Mouse (Mus musculus) liver, adult 2 months (tissue): ENCODE results near the gene Rad51b. TPM values are rescaled to one million over a fixed set of nuclear protein-coding genes. Genes with fewer than 3 reads are reported as not detected.

ENCODE experiments used
- DNase-seq: peaks from one replicate; pipeline ENCODE4 v3.0.0-alpha.2; 2011; ENCODE audit warnings: low read depth, low spot score; ENCODE audit errors: extremely low read depth
- H3K27ac ChIP-seq: fragments of 200-500 bp; replicated peaks from 2 replicates; pipeline ENCODE4 v1.5.1; 2012; ENCODE audit warnings: low read depth, mild to moderate bottlenecking, control low read depth, inconsistent platforms, low read length; ENCODE audit not compliant: insufficient read depth
- H3K27me3 ChIP-seq: fragments of 200-500 bp; 2 replicates; pipeline ENCODE4 v1.6.1; 2012; ENCODE audit warnings: mild to moderate bottlenecking, moderate library complexity, low read length, inconsistent platforms; ENCODE audit not compliant: control insufficient read depth, insufficient read depth
- H3K36me3 ChIP-seq: fragments of 200-500 bp; 2 replicates; pipeline ENCODE4 v1.6.1; 2012; ENCODE audit warnings: low read length, inconsistent platforms; ENCODE audit not compliant: control insufficient read depth, insufficient read depth
- H3K4me1 ChIP-seq: fragments of 200-500 bp; 2 replicates; pipeline ENCODE4 v1.6.1; 2011; ENCODE audit warnings: low read length; ENCODE audit not compliant: control insufficient read depth, insufficient read depth
- H3K4me3 ChIP-seq: fragments of 200-500 bp; 2 replicates; pipeline ENCODE4 v1.5.1; 2011; ENCODE audit warnings: low read depth, mild to moderate bottlenecking, control low read depth, low read length, moderate library complexity; ENCODE audit not compliant: insufficient read depth
- H3K79me2 ChIP-seq: fragments of 200-500 bp; 2 replicates; pipeline ENCODE4 v1.6.1; 2012; ENCODE audit warnings: inconsistent platforms, mild to moderate bottlenecking, low read length, moderate library complexity; ENCODE audit not compliant: control insufficient read depth, insufficient read depth
- H3K9ac ChIP-seq: fragments of 200-500 bp; 2 replicates; pipeline ENCODE4 v1.6.1; 2012; ENCODE audit warnings: low read depth, mild to moderate bottlenecking, control low read depth, inconsistent platforms, low read length
- CTCF ChIP-seq: fragments of 200-500 bp; IDR thresholded peaks from 2 replicates; pipeline ENCODE4 v1.5.1; 2011; ENCODE audit warnings: low read depth, low read length, control low read depth
- POLR2A ChIP-seq: fragments of 200-500 bp; IDR thresholded peaks from 2 replicates; pipeline ENCODE4 v1.6.1; 2011; ENCODE audit warnings: low read length, control low read depth; ENCODE audit not compliant: insufficient read depth; ENCODE audit errors: extremely low read depth
- WGBS: fragments of 180-500 bp; shearing (Covaris S2); methylation state at CpG from one replicate; pipeline ENCODE4 v1.1.7; 2018; 5-methylcytosine and 5-hydroxymethylcytosine counted together
- polyA plus RNA-seq: library from polyadenylated mRNA; depleted of rRNA; stranded (reverse); fragments of >200 nt; gene quantifications from 2 replicates; pipeline ENCODE4 v1.2.3, GENCODE M21; 2012
- total RNA-seq: library from RNA; depleted of rRNA; stranded (reverse); fragments of >200 nt; gene quantifications from 2 replicates; pipeline ENCODE4 v1.2.3, GENCODE M21; 2014

Gene Rad51b
- total and polyA plus RNA-seq, 2 experiments, result 0.55 to 1.7 TPM

DNA sequence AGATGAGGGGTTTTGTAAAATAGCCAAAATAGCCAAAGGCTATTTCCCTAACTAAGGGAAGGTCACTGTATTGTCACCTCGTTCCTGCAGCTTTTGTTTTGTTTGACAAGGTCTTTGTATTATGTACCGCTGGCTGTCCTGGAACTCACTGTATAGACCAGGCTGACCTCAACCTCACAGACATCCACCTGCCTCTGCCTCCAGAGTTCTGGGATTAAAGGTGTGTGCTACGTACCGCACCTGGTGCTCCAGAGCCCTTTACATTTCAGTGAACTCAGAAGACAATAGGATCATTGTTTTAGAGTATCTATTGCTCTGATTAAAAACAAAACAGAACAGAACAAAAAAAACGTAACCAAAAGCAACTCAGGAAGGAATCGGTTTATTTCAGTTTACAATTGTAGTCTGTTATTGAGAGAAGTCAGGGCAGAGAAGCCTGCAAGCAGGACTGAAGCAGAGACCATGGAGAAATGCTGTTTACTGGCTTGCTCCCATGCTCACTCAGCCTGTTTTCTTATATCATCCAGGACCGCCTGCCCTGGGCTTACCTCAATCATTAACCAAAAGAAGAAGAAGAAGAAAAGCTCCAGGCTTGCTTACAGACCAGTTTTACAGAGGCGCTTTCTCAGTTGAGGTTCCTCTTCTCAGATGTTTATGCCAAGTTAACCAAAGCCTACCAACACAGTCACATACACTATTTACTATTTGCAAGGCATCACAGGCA is 251.7 kb downstream of the Rad51b start:
- H3K9ac ChIP-seq, result no peak overlapping the region
- no peaks in the 10 kb centered on the region for H3K27me3 ChIP-seq
- WGBS, result 90% methylated on average over 8 of the region's 8 CpGs
- TF ChIP-seq CTCF, result no peak
- no peak for TF ChIP-seq POLR2A
- H3K4me1 ChIP-seq, result peaks cover 4% of the 10 kb centered on the region
- H3K27ac ChIP-seq, result no peak overlapping the region
- H3K36me3 ChIP-seq, result no peaks in the 10 kb centered on the region
- no peaks in the 10 kb centered on the region for H3K79me2 ChIP-seq
- DNase-seq, result no peak
- no peak overlapping the region for H3K4me3 ChIP-seq

DNA sequence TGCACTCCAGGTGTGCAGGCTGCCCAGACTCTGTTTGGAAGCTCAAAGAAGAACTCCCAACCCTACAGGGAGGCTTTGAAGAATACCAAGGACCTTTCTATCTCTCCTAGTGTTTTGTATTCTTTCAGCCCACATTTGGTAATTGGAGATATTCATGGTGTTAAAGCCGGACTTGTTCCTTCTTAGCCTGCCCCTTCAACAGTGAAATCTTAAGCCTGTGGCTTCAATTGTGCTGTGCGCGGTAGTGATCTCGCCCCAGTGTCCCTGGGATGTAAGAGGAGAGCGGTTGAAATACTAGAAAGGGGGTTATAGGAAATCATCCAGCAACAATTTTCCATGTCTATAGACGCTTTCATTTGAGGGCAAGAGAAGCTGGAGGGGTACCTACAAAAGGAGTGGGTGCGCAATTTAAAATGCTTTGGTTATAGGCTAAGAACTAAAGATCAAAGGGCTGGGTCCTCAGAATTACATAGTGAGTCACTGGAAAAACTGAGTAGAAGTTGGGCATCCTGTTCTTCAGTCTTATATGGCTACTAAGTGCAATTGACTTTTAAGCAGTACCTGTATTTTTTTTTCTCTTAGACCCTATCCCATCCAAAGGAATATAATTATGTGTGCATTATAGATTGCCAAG is 253.1 kb downstream of the Rad51b start:
- no peaks in the 10 kb centered on the region for H3K79me2 ChIP-seq
- no peak overlapping the region for H3K4me3 ChIP-seq
- WGBS, result 99% methylated on average over 7 of the region's 7 CpGs
- DNase-seq, result no peak
- no peaks in the 10 kb centered on the region for H3K36me3 ChIP-seq
- no peak overlapping the region for H3K27ac ChIP-seq
- TF ChIP-seq CTCF (no peak), POLR2A (no peak)
- peaks cover 4% of the 10 kb centered on the region for H3K4me1 ChIP-seq
- H3K27me3 ChIP-seq, result no peaks in the 10 kb centered on the region
- no peak overlapping the region for H3K9ac ChIP-seq

DNA sequence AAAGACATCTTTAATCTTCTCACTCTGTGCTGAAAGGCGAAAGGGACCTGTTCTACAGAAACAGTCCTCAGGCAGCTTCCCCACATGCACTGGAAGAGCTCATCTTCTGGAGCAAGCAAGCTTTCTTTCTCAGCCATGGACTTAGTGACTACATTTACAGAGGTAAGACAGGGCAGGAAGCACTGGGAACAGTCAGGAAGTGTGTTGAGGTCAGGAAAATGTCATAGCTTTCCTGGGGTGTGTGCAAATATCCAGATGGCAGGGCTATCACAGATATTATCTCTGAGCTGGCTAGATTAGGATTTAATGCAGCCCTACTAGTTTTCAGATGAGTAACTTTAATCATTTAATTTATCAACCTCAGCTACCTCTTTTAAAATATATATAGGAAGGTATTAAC is 254.2 kb downstream of the Rad51b start:
- no peak for TF ChIP-seq POLR2A
- TF ChIP-seq CTCF, result no peak
- H3K27me3 ChIP-seq, result no peaks in the 10 kb centered on the region
- DNase-seq, result no peak
- no peaks in the 10 kb centered on the region for H3K79me2 ChIP-seq
- no peaks in the 10 kb centered on the region for H3K36me3 ChIP-seq
- H3K9ac ChIP-seq, result no peak overlapping the region
- H3K4me3 ChIP-seq, result no peak overlapping the region
- no peak overlapping the region for H3K27ac ChIP-seq
- H3K4me1 ChIP-seq, result peaks cover 4% of the 10 kb centered on the region
- WGBS, result 91% methylated on average over 1 of the region's 1 CpGs

DNA sequence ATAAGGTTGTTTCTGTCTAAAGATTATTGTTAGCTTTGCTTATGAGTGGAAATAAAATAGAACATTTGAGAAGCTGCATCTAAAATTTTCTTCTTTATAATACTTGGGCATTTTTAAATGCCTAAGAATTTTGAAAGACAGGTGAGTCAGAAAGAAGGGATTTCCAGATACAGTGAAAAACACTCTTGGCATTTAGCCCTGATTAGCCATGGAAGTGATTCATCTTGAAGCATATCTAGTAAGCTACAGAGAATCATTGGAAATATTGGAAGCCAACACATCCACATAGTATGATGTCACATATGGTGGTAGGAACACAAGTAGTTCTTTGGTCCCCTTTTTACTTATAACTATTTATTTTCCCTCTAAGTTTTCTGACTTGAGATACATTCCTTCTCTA is 256.0 kb downstream of the Rad51b start:
- H3K36me3 ChIP-seq, result no peaks in the 10 kb centered on the region
- no peak for DNase-seq
- H3K4me1 ChIP-seq, result peaks cover 4% of the 10 kb centered on the region; the same call in 1 of the 2 replicates
- TF ChIP-seq POLR2A, result no peak
- no peak for TF ChIP-seq CTCF
- H3K27ac ChIP-seq, result no peak overlapping the region
- H3K27me3 ChIP-seq, result no peaks in the 10 kb centered on the region
- no peak overlapping the region for H3K9ac ChIP-seq
- no peaks in the 10 kb centered on the region for H3K79me2 ChIP-seq
- no peak overlapping the region for H3K4me3 ChIP-seq

DNA sequence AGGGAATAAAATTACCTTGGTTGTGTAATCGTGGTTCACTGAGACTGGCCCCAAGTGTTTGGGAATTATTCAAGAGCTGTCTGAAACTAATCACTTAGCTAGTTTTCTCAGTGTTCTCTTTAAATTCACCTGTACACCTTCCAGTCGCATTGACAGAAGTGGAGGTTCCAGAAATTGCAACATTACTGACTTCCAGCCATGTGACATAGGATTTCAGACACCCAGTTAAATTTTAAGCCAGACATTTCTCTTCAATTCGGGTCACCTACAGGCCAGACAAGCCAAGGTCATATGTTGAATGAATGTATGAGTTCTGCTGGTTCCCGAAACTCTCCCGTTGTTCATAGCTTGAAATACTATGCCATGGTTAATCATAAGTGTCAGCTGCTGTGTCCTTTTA is 260.8 kb downstream of the Rad51b start:
- Histone ChIP-seq H3K27ac (peak overlapping the region; percentile 82), H3K9ac (no peak overlapping the region), H3K79me2 (no peaks in the 10 kb centered on the region), H3K4me1 (peaks cover 20% of the 10 kb centered on the region), H3K4me3 (no peak overlapping the region), H3K36me3 (no peaks in the 10 kb centered on the region), H3K27me3 (no peaks in the 10 kb centered on the region)
- peak; percentile 97 for DNase-seq
- 21% methylated on average over 5 of the region's 5 CpGs for WGBS
- TF ChIP-seq POLR2A, result no peak
- no peak for TF ChIP-seq CTCF

DNA sequence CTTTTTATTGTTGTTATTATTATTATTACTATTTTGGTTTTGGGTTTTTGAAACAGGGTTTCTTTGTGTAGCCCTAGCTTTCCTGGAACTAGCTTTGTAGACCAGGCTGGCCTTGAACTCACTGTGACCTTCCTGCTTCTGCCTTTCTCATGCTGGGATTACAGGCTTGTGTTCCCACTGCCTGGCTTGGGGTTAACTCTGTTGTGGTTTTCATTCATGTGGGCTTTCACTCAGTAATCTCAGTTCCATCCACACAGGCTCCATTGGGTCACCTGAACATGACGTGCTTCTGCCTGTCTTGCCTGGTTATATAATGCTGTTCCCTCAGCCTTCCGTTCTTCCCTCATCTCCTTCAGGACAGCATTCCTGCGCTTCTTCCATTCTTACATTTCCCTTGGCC is 261.6 kb downstream of the Rad51b start:
- H3K79me2 ChIP-seq, result no peaks in the 10 kb centered on the region
- H3K4me3 ChIP-seq, result no peak overlapping the region
- H3K36me3 ChIP-seq, result no peaks in the 10 kb centered on the region
- no peaks in the 10 kb centered on the region for H3K27me3 ChIP-seq
- DNase-seq, result peak; percentile 55
- no peak overlapping the region; the same call in 1 of the 2 replicates for H3K9ac ChIP-seq
- peaks cover 20% of the 10 kb centered on the region for H3K4me1 ChIP-seq
- WGBS, result 42% methylated on average over 3 of the region's 3 CpGs
- no peak for TF ChIP-seq CTCF
- no peak for TF ChIP-seq POLR2A
- H3K27ac ChIP-seq, result peak overlapping the region; percentile 92
